Mouse (Mus musculus) spleen, postnatal 36 days (tissue): ENCODE results near the gene Hist1h2bk.
"Not testable (repeated sequence)": the region's sequence is repeated elsewhere in the genome, so short reads cannot be mapped to it uniquely, and the experiment has no call there.

Experiments used
- DNase-seq, 2 experiments: peaks; one replicate each; pipeline ENCODE4 v3.0.0; 2022; ENCODE audit warnings: low spot score in 2 of 2, mixed read lengths in 1 of 2

Gene Hist1h2bk

DNA sequence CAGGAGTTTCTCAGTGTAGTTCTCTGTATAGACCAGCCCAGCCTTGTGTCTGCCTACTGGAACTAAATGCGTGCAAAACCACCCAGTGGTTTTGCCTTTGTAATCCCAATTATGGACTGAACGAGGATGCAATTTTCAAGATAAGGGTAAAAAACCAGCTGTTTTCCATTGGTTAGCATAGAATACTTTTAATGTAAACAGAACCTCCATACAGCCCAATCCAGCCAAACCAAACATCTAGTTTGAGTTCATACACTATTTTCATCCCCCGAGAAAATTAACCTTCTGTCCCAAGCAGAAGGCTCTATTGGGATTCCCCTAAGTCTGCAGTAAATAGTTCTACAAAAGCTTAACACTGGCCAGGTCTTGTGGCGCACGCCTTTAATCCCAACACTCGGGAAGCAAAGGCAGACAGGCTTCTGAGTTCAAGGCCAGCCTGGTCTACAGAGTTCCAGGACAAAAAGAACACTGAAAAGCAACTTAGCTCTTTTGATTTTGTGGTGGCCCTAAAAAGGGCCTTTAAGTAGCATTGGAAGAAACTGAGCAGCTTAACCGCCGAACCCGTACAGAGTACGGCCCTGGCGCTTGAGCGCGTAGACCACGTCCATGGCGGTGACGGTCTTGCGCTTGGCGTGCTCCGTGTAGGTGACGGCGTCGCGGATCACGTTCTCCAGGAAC, 4.9 kb downstream of the Hist1h2bk start:
- no peak for DNase-seq

DNA sequence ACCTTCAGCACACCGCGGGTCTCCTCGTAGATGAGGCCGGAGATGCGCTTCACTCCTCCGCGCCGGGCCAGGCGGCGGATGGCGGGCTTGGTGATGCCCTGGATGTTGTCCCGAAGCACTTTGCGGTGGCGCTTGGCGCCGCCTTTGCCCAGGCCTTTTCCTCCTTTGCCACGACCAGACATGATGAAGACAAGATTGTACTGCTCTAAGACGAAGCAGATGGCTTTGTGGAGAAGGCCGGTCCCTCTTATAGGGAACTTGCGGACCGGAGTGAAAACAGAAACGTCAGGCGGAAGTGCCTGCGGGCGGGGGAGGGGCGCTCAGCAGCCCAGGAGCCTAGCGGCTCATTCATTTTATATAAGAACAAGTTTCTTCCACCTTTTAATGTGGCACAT, 5.5 kb downstream of the Hist1h2bk start, which contains the start of gene Hist1h4i:
Gene Hist1h4i (minus strand): TSS at position 221 of the 395 bp plus-strand sequence.
- DNase-seq, result peak; percentile 96 to 97

GRCm38 (mm10) chr13:22041651-22042567, 6.2 kb downstream of the Hist1h2bk start:
- DNase-seq, result no peak

DNA sequence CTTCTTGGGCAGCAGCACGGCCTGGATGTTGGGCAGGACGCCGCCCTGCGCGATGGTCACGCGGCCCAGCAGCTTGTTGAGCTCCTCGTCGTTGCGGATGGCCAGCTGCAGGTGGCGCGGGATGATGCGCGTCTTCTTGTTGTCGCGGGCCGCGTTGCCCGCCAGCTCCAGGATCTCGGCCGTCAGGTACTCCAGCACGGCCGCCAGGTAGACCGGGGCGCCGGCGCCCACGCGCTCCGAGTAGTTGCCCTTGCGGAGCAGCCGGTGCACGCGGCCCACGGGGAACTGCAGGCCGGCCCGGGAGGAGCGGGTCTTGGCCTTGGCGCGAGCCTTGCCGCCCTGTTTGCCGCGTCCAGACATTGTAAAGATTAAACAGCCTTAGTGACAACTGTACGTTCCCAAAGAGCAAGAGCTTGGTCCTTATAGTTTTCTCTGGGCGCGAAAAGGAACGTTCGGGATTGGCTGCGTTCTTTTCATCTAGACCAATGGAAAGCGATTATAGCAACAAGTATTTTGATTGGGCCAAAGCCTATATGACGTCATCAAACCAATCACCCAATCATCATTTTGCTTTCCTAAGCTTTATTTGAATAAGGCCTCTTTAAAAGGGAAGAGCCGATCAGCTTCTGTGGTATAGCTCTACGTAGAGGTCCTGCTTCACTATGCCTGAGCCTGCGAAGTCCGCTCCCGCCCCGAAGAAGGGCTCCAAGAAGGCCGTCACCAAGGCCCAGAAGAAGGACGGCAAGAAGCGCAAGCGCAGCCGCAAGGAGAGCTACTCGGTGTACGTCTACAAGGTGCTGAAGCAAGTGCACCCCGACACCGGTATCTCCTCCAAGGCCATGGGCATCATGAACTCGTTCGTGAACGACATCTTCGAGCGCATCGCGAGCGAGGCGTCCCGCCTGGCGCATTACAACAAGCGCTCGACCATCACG, 7.2 kb downstream of the Hist1h2bk start, which contains the start of the genes Hist1h2ag and Hist1h2bj:
Gene Hist1h2ag (minus strand): TSS at position 377 of the 935 bp plus-strand sequence.
Gene Hist1h2bj (plus strand): TSS at position 647 of the 935 bp plus-strand sequence.
- peak; percentile 89 to 95 for DNase-seq

- DNase-seq, result peak in 1 of 2 experiments; percentile 63
Measured at GRCm38 (mm10) chr13:22043503-22044431, 8.1 kb downstream of the Hist1h2bk start.

DNA sequence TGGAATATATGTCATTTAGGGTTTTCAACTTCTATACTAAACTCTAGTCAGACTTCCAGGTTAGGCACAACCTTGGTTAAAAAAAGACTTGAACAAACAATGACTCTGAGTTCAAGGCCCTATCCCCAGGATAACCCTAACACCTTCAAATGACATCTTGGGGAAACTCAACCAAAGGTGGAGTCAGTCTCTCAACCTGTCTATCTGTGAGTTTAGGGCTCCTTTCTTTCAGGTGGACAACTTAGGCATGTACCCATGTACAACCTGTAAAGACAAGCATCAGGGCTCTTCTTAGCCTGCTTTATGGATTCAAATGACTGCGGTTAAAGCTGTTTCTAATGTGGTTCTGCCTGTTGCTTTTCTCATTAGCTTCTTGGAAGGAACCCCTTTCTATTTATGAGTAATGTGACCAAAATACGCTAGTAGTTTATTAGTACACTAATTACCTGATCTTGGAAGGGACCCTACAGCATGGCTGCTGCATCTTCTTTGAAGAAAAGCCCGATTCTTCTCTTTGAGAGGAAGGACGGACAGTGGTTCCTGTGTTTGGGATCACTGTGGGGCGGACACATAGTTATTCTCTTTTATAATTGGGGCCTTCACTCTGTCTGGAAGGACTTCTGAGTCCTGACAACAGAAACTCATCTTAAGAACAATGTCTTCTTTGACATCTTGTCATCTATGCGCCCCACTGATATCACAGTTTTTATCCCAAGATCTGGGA, 8.9 kb downstream of the Hist1h2bk start:
- no peak for DNase-seq

DNA sequence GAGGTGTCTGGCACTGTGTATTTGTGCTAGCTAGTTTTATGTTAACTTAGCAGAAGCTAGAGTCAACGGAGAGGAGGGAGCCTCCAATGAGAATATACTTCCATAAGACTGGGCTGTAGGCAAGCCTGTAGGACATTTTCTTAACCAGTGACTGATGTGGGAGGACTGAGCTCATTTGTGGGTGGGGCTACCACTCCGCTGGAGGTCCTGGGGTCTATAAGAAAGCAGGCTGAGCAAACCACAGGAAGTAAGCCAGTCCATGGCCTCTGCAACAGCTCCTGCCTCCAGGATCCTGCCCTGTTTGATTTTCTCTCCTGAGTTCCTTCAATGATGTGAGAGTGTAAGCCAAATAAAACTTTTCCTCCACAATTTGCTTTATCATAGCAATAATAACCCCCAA, 9.6 kb downstream of the Hist1h2bk start:
- no peak for DNase-seq

DNA sequence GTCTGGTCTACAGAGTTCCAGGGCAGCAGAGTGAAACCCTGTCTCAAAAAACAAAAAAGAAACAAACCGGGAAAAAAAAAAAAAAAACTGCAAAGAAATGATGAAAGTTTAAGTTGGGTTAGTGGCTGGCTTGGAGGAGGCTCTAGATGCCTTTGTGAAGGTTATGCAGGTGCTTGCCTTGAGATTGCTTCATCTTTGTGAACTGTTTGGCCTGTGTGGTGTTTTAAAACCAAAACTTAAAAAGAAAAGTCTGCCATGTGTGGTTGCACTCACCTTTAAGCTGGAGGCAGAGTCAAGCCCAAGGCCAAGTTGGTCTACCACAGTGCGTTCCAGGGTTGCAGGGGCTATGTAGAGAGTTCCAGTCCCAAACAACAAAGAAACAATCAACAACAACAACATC, 13.4 kb downstream of the Hist1h2bk start:
- no peak for DNase-seq

DNA sequence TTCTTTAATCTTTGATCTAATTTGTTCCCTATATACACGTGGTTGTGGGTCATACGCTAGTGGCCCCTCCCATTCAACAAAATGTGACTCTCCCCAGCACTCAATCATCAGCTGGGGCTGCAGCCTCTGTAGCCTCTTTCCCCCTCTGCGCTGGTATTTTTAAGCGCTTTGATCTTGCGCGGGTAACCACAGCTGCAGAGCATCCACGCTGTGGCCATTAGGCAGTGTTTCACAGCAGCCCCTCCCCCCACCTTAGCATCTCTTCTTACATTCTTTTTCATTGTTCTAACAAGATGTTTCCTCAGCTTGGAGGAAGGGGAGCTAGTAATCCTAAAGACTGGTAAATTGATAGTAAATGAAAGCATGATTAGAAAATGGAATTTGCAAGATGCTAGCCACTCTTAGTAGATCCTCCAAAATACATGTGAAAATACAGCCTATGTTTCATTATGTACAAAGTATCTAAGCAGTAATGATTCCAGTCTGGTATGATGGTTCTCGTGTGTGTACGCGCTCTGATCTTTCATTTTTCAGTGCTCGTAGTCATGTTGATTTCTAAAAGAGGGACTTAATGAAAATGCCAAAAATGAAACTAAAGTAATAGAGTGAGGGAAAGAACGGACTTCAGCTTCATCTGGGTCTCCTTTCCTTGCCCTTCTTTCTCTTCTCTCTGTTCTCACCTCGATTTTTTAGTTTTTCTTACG, 14.2 kb downstream of the Hist1h2bk start:
- peak in 1 of 2 experiments; percentile 23 for DNase-seq

GRCm38 (mm10) chr13:22050591-22051522, 15.2 kb downstream of the Hist1h2bk start:
- peak; percentile 92 to 93 for DNase-seq

- no peak for DNase-seq
Measured at GRCm38 (mm10) chr13:22051523-22051859, 15.8 kb downstream of the Hist1h2bk start.

GRCm38 (mm10) chr13:22053754-22054153, 18.1 kb downstream of the Hist1h2bk start:
- no peak for DNase-seq

DNA sequence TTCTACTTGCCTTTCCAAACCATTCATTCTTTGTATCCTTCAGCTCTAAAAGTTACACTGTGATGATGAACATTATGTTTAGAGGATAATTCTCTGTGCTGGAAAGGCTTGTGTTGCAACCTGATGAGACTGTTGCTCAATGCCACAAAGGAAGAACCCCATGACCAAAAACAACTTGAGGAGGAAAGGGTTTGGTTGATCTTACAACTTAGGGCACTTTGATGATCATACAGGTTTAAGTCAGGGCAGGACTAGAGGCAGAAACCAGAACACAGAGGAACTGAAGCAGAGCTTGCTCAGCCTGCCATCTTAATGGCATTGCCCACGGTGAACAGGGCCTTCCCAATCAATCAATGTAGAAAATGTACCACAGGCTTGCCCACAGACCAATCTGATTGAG, 25.8 kb downstream of the Hist1h2bk start:
- DNase-seq, result no peak

- no peak for DNase-seq
Measured at GRCm38 (mm10) chr13:22063468-22063867, 27.8 kb downstream of the Hist1h2bk start.

DNA sequence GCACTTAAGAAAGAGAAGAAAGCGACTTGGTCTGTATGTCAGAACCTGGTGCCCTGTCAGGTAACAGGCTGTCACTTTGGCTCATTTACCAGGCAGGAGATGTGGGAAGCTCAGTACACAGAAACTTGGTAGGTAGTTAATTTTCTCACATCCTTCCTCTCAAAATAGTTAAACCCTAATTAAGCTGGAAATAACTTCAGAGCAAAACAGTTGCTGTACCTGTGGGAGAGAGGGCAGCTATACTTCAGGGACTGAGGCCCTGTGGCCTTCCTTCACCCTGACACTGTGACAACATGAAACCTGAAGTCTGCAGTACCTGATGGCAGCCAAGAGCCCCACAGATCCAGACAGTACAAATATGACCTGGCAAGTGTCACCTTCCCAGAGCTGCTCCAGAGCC, 48.5 kb downstream of the Hist1h2bk start, which contains the start of gene Vmn1r188:
Gene Vmn1r188 (plus strand): TSS at position 301 of the 400 bp plus-strand sequence.
- DNase-seq, result not testable (repeated sequence)
